Mouse (Mus musculus): ENCODE measurements around the gene Tet3. TPM values are rescaled to one million over a fixed set of nuclear protein-coding genes. Genes with fewer than 3 reads are reported as not detected.
A peak's percentile ranks its signal among the peaks of the same experiment; 100 is the strongest.

Tet3 gene
- polyA plus RNA-seq, 1 experiment from 2014 or later = 75.4 TPM

- H3K9me3 ChIP-seq = no peaks in the 10 kb centered on the region
- no peaks in the 10 kb centered on the region for H3K27me3 ChIP-seq
- peaks cover 94% of the 10 kb centered on the region for H3K4me1 ChIP-seq (replicated peaks)
- H3K9ac ChIP-seq = no peak overlapping the region; the same call in 1 of the 2 replicates
- no peak overlapping the region for H3K4me2 ChIP-seq
- no peaks in the 10 kb centered on the region; the same call in 1 of the 2 replicates for H3K36me3 ChIP-seq
- H3K27ac ChIP-seq = 0 out of 2 replicates have a peak overlapping the region, but pooled peaks have one; percentile 48
- no peak overlapping the region for H3K4me3 ChIP-seq
- 82% methylated on average over 3 of the region's 3 CpGs for WGBS
- ATAC-seq (ENCODE audit: low FRiP score) = no peak
Measured at GRCm38 (mm10) chr6:83416261-83417103, 42.4 kb downstream of the Tet3 start.

GRCm38 (mm10) chr6:83415356-83415940 lies 43.4 kb downstream of the Tet3 start:
- H3K36me3 ChIP-seq = no peaks in the 10 kb centered on the region
- H3K4me2 ChIP-seq = no peak overlapping the region
- H3K27me3 ChIP-seq = no peaks in the 10 kb centered on the region
- no peak overlapping the region for H3K27ac ChIP-seq
- H3K4me3 ChIP-seq = no peak overlapping the region
- no peak overlapping the region for H3K9ac ChIP-seq
- WGBS = 84% methylated on average over 12 of the region's 12 CpGs
- ATAC-seq (ENCODE audit: low FRiP score) = no peak
- H3K4me1 ChIP-seq (replicated peaks) = peaks cover 94% of the 10 kb centered on the region
- no peaks in the 10 kb centered on the region for H3K9me3 ChIP-seq

GRCm38 (mm10) chr6:83414601-83415355 lies 44.1 kb downstream of the Tet3 start:
- Histone ChIP-seq H3K9ac (no peak overlapping the region), H3K36me3 (no peaks in the 10 kb centered on the region), H3K27ac (peak overlapping the region; percentile 24; the same call in 1 of the 2 replicates), H3K4me2 (no peak overlapping the region), H3K27me3 (no peaks in the 10 kb centered on the region), H3K4me3 (no peak overlapping the region), H3K9me3 (no peaks in the 10 kb centered on the region), H3K4me1 (replicated peaks) (peaks cover 95% of the 10 kb centered on the region)
- WGBS = 75% methylated on average over 9 of the region's 9 CpGs
- ATAC-seq (ENCODE audit: low FRiP score) = no peak

GRCm38 (mm10) chr6:83413686-83414085 lies 45.2 kb downstream of the Tet3 start:
- Histone ChIP-seq H3K27ac (no peak overlapping the region), H3K27me3 (no peaks in the 10 kb centered on the region), H3K4me2 (no peak overlapping the region), H3K9me3 (no peaks in the 10 kb centered on the region), H3K36me3 (no peaks in the 10 kb centered on the region), H3K4me3 (no peak overlapping the region), H3K4me1 (replicated peaks) (peaks cover 96% of the 10 kb centered on the region), H3K9ac (no peak overlapping the region)
- WGBS = 63% methylated on average over 1 of the region's 1 CpGs
- no peak for ATAC-seq (ENCODE audit: low FRiP score)

GRCm38 (mm10) chr6:83412854-83413401 lies 46.0 kb downstream of the Tet3 start:
- Histone ChIP-seq H3K27me3 (no peaks in the 10 kb centered on the region), H3K4me2 (0 out of 2 replicates have a peak overlapping the region, but pooled peaks have one; percentile 4), H3K9ac (no peak overlapping the region), H3K27ac (peak overlapping the region; percentile 69), H3K4me3 (no peak overlapping the region), H3K9me3 (no peaks in the 10 kb centered on the region), H3K4me1 (replicated peaks) (peaks cover 91% of the 10 kb centered on the region), H3K36me3 (peaks cover under 1% of the 10 kb centered on the region; the same call in 1 of the 2 replicates)
- WGBS = 34% methylated on average over 5 of the region's 5 CpGs
- ATAC-seq (ENCODE audit: low FRiP score) = peak; percentile 76

- Histone ChIP-seq H3K36me3 (peaks cover 5% of the 10 kb centered on the region; the same call in 1 of the 2 replicates), H3K4me2 (0 out of 2 replicates have a peak overlapping the region, but pooled peaks have one; percentile 4), H3K4me3 (no peak overlapping the region), H3K9me3 (no peaks in the 10 kb centered on the region), H3K4me1 (replicated peaks) (peaks cover 86% of the 10 kb centered on the region), H3K27me3 (no peaks in the 10 kb centered on the region), H3K9ac (peak overlapping the region; percentile 53; the same call in 1 of the 2 replicates), H3K27ac (peak overlapping the region; percentile 69)
- ATAC-seq (ENCODE audit: low FRiP score) = peak; percentile 9
- 83% methylated on average over 10 of the region's 10 CpGs for WGBS
Measured at GRCm38 (mm10) chr6:83412362-83412853, 46.5 kb downstream of the Tet3 start.

- no peak overlapping the region for H3K4me3 ChIP-seq
- H3K36me3 ChIP-seq = peaks cover 5% of the 10 kb centered on the region; the same call in 1 of the 2 replicates
- peak overlapping the region; percentile 53; the same call in 1 of the 2 replicates for H3K9ac ChIP-seq
- no peak for ATAC-seq (ENCODE audit: low FRiP score)
- peak overlapping the region; percentile 69 for H3K27ac ChIP-seq
- H3K27me3 ChIP-seq = no peaks in the 10 kb centered on the region
- peaks cover 80% of the 10 kb centered on the region for H3K4me1 ChIP-seq (replicated peaks)
- WGBS = 90% methylated on average over 9 of the region's 9 CpGs
- no peak overlapping the region for H3K4me2 ChIP-seq
- H3K9me3 ChIP-seq = no peaks in the 10 kb centered on the region
Measured at GRCm38 (mm10) chr6:83411635-83412361, 47.1 kb downstream of the Tet3 start.

- 55% methylated on average over 9 of the region's 9 CpGs for WGBS
- ATAC-seq (ENCODE audit: low FRiP score) = no peak
- Histone ChIP-seq H3K9ac (0 out of 2 replicates have a peak overlapping the region, but pooled peaks have one; percentile 11), H3K36me3 (peaks cover 15% of the 10 kb centered on the region), H3K9me3 (no peaks in the 10 kb centered on the region), H3K4me2 (no peak overlapping the region), H3K4me3 (no peak overlapping the region), H3K27me3 (no peaks in the 10 kb centered on the region), H3K4me1 (replicated peaks) (peaks cover 72% of the 10 kb centered on the region), H3K27ac (peak overlapping the region; percentile 53; the same call in 1 of the 2 replicates)
Measured at GRCm38 (mm10) chr6:83410046-83410706, 48.7 kb downstream of the Tet3 start.

- H3K36me3 ChIP-seq = peaks cover 31% of the 10 kb centered on the region
- no peaks in the 10 kb centered on the region for H3K27me3 ChIP-seq
- no peak for ATAC-seq (ENCODE audit: low FRiP score)
- no peak overlapping the region for H3K9ac ChIP-seq
- H3K4me3 ChIP-seq = no peak overlapping the region
- H3K4me1 ChIP-seq (replicated peaks) = peaks cover 55% of the 10 kb centered on the region
- H3K9me3 ChIP-seq = no peaks in the 10 kb centered on the region
- no peak overlapping the region for H3K4me2 ChIP-seq
- 92% methylated on average over 9 of the region's 9 CpGs for WGBS
- H3K27ac ChIP-seq = no peak overlapping the region
Measured at GRCm38 (mm10) chr6:83408510-83408909, 50.4 kb downstream of the Tet3 start.

- Histone ChIP-seq H3K36me3 (peaks cover 58% of the 10 kb centered on the region), H3K4me3 (no peak overlapping the region), H3K27me3 (no peaks in the 10 kb centered on the region), H3K27ac (no peak overlapping the region), H3K4me1 (replicated peaks) (peaks cover 26% of the 10 kb centered on the region), H3K9ac (no peak overlapping the region), H3K9me3 (no peaks in the 10 kb centered on the region), H3K4me2 (no peak overlapping the region)
- ATAC-seq (ENCODE audit: low FRiP score) = no peak
- WGBS = 88% methylated on average over 7 of the region's 7 CpGs
Measured at GRCm38 (mm10) chr6:83405511-83406064, 53.3 kb downstream of the Tet3 start.
